Mouse (Mus musculus): ENCODE results near the gene Ipo9. TPM values are rescaled to one million over a fixed set of nuclear protein-coding genes. Genes with fewer than 3 reads are reported as not detected.

The Ipo9 gene
- 76.1 to 87.8 TPM (median 84.3 TPM) in 4 replicates for total RNA-seq (2023)

DNA sequence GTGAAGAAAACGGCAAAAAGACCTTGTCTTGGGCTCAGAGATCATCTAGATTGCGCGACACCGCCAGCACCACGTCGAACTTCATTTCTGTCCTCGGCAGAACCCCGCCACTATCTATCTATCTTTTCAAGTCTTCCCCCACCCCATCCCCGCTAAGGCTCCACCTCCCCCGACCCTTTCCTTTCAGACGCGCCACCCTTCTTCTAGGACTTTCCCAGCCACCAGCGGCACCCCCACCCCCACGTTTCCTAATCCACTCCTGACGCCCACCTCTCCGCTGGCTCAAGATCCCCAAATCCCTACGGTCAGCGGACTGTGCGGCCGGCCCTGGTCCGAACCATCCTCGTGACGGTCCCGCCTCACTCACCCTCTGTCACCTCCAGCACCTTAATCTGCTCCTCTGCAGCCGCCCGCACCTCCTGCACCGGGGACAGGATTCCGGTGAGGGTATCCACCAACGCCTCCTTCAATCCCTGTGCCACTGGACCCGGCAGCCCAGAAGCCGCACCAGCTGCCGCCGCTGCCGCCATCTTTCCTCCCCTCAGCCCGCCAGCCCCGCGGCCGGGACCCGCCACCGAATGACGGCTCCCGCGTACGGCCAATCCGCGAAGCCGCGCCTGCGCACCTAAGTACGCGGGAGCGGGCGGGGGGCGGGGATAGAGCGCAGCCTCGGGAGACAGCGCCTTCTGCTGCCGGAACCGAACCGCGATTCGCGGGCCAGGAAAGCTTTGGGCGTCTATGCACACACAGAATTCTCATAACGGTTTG is at the start of gene Ipo9:
TSS of gene Ipo9 (minus strand) at position 599 of the 768 bp plus-strand sequence.

DNA sequence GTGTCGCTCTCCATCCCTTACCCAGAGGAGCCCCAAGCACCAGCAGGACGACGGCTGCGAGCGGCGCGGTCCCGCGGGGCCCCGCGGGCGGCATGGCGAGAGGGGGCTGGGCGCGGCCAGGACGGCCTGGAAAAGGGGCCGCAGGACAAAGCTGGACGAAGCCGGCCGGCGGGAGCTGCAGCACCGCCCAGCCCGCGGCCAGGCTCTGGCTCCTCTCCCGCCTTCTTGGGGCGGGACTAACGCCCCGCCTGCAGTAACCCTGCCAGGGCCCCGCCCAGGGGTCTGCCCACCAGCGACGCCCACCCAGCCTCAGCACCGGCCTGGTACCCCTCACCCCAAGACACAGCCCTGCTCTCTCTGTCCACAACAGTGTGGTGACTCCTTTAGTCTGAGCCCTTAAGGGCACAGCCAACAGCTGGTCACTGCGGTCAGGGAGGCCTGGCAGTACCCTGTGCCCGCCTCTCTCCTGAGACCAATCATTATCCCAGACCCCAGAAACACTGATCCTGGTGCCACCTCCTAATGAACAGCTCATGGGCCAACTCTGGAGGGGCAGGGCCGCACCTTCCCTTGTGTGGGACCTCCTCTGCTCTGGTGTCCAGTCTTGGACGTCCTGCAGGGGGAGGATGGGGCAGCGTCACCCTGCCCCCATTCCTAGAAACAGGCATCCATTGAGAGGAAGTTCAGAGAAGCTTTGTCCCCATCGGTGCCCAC is 55.3 kb downstream of the Ipo9 start, which contains the start of gene Shisa4:
TSS of gene Shisa4 (minus strand) at position 370 of the 714 bp plus-strand sequence.

Other genes starting within 250 kb of the Ipo9 start
- not detected in 4 replicates for gene Elf3, start 171.9 kb downstream of the Ipo9 start, total RNA-seq (2023)
- 22.7 to 30.2 TPM (median 26.4 TPM) in 4 replicates for gene Rnpep, start 146.4 kb downstream of the Ipo9 start, total RNA-seq (2023)
- 49.1 to 56.4 TPM (median 54.2 TPM) in 4 replicates for gene Timm17a, start 116.7 kb downstream of the Ipo9 start, total RNA-seq (2023)
- gene Lmod1, start 105.7 kb downstream of the Ipo9 start, total RNA-seq (2023) = not detected in 4 replicates
- 1.2 to 3.5 TPM (median 2.0 TPM) in 4 replicates for gene Shisa4, start 55.3 kb downstream of the Ipo9 start, total RNA-seq (2023)
- 0.69 to 0.85 TPM (median 0.73 TPM) in 4 replicates for gene Nav1, start 176.8 kb upstream of the Ipo9 start, total RNA-seq (2023)